Mouse (Mus musculus) skeletal muscle tissue, adult 2 months (tissue): ENCODE measurements around the gene Grin1.

Experiments used
- DNase-seq: peaks from one replicate; pipeline ENCODE4 v3.0.0-alpha.2; 2012; ENCODE audit warnings: low read depth, low spot score

Grin1 gene

DNA sequence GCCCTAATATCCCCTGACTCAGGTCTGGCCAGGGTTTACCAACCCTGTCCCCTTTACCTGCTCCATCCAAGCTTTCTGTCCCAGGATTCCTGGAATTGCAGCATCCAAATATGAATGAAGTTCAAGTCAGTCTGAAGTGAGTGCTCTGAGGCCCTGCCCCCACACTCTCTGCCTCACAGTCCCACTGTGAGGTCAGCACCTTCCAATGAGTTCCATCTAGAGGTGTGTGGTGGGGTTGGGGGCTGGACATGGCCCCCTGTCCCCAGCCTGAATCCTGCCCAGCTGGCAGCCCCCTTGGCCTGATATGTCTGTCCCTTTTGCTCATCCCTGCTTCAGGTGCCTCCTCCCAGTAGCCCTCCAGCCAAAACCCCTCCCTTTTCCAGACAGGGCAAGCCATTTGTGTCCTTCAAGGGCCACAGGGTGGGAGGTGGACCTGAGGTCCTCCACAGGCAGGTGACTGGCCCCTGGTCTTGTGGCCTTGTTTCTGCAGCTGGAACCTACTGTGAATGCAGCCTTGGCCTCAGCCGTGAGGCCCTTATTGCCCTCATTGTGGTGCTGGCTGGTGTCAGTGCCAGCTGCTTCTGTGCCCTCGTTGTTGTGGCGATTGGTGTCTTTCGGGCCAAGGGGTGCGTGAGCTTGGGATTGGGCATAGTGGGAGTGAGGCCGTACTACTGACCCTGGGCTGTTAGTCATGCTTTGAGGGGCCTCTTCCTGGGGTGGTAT is 30.9 kb downstream of the Grin1 start, which contains the start of gene Tmem210:
TSS of gene Tmem210 (plus strand) at position 219 of the 723 bp plus-strand sequence.
- DNase-seq = no peak

DNA sequence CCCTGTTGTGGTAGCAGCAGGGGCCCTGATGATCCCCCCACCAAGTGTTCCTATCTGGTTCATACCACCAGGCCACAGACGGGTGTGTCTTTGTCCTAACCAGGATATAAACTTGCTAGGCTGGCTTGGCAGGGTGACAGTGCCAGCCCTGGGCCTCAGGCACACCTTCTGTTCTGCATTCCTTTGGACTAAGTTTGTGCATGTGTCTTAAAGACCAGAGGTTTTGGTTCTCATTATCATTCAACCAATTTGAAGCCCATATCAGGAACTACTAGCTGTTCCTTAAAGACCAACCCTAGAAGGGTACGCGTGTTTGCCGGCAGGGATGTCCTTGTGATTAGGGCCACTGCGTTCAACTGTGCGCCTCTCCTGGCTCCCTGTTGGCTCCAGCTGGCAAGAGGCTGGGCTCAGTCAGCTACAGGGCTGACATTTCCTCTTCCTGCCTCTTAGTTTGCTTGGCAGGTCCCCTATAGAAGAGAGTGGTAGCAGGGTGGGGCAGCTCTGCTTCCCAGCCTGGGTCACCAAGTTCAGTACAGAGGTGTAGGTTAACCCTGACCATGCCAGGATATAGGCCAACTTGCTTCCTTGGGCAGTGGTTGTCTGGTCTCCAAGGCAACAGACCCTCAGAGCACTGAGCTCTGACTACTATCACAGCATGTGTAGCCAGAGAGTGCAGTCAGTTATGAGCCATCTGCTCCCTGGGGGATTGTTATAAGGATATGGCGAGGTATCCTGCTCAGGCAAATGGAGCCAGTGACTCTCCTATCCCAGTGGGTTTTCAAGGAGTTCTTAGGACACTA is 31.9 kb downstream of the Grin1 start:
- DNase-seq = no peak

DNA sequence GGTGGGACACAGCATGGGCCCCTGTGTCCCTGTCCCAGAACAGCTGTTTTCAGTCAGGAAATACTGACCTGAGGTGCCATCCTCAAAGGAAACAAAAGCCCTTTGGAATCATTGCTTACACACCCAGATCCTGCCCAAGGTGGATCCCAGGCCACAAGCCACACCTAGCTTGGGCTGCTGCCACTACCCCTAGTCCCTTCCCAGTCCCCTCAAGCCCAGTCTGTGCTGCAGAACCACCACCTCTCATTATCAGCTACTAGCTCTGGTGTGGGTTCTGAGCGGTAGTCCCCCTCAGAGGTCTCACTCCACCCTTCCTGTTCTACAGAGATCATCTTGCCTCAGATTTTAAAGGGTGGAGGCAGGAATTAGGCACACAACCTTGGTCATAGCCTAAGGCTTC is 32.7 kb downstream of the Grin1 start:
- no peak for DNase-seq

DNA sequence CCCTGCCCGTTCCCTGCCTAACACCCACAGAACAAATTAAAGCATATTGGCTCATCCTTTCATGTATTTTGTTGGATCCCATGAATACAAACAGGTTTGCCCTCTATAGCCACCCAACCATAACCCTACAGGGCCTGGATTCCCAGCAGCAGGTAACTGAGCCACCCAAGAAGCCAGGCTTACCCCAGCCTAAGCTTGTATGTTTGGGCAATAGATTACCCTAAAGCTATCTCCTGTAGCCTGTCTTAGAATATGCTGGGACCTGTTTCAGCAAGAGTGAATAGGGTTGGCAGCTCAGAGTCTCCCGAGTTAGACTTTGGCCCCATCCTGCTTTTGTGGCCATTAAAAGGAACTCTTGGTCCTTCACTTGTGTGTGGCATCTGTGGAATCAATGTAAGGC is 33.4 kb downstream of the Grin1 start:
- no peak for DNase-seq

DNA sequence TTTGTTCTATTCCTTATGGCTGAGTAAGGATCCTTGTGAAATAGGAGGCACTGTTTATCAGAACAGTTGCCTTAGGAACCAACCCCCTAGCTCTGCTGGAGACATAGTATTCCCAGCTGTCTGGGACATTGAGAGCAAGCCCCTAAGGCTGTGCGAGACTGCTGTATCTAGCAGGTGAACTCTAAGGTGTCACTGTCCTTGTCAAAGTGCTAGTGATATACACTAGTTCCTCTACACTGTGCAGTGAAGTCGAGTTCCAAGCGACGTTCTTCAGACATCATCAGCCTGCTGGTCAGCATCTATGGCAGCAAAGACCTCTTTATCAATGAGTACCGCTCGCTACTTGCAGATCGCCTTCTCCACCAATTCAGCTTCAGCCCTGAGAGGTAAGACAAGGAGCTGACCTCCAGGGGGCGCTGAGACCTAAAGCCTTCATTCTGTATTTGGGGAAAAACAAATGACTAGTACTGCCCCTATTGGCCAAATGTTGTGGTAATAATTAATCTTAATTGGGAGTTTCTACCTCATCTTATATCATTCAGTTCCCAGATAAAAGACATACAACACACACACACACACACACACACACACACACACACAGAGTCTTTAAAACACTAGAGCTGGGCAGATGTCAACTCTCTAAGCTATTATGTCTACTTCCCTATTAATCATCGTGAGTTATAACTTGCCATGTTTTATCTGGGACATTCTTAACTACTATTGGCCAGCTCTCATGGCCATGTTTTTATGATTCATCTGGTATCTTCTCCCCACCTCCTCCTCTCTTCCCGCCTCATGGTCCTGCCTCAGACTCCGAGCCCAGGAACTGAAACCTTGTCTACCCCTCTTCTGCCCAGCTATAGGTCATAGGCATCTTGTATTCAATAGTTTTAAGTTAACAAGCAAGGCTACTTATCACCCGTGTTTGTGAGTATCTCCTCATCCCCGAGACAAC is 39.8 kb downstream of the Grin1 start:
- no peak for DNase-seq

- DNase-seq = no peak
Measured at GRCm38 (mm10) chr2:25273010-25273409, 46.0 kb downstream of the Grin1 start.

DNA sequence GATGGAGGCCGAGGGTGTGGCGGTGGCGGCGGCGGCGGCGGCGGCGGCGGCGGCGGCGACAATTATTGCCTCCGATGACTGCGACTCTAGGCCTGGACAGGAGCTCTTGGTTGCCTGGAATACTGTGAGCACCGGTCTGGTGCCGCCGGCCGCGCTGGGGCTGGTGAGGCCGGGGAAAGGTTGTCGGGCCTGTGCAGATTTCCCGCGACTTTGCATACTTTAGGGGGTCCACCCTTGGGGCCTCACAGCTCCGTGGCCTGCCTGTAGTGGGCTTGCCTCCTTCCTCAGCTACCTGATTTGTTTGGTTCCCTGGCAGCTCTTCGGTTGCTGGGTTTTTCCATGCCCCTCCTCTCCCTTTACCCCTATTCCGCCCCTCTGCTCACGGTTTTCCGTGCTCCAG is 46.5 kb downstream of the Grin1 start:
- no peak for DNase-seq

GRCm38 (mm10) chr2:25271827-25272511 is 47.0 kb downstream of the Grin1 start, which contains the start of the genes Ssna1 and Anapc2:
Gene Ssna1 (minus strand): TSS chr2:25272438.
Gene Anapc2 (plus strand): TSS chr2:25272478.
- peak; percentile 96 for DNase-seq

DNA sequence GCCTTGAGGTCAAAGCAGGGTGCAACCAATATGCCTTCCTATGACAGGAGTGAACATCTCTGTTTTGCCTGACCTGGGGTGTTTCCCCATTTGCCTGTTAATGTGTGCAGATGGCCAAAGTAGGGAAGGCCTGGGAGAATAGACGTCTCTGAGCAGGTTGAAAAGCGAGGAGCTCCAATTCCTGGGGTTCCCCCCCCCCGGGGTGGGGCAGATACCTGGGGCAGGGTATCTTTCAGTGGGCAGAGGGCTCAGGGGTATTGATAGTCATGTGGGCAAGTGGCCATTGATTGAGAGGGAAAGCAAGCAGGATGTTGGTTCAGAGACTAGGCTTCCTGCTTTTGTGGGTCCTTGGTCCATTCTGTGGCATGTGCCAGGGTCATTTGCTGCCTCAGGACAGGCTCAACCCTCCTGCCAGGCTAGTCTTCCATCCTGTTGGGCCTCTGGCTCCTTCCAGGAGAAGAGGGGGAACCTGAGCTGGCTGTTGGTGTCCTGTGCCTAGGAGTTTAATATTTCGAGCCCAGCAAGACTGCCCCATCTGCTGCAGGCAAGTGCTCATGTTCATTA is 51.2 kb downstream of the Grin1 start:
- no peak for DNase-seq

DNA sequence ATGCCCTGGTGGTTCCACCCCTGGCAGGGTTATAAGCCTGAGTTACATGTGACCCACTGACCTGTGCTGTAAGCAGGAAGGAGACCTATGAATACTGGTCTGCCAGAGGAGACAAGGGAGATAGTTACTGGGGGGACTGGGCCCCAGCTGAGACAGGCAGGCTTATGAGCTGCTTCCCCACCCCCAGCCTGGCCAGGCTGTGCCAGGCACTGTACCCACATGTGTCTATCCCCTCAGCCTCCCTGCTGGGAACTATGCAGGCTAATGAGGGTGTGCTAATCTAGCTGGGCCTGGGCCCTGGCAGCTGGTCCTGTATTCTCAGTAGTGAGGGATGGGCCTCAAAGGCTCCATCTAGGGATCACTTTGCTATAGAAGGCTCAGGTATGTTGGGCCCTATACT is 51.7 kb downstream of the Grin1 start:
- DNase-seq = no peak

- no peak for DNase-seq
Measured at GRCm38 (mm10) chr2:25266720-25267119, 52.3 kb downstream of the Grin1 start.

- no peak for DNase-seq
Measured at GRCm38 (mm10) chr2:25265897-25266656, 52.9 kb downstream of the Grin1 start.

DNA sequence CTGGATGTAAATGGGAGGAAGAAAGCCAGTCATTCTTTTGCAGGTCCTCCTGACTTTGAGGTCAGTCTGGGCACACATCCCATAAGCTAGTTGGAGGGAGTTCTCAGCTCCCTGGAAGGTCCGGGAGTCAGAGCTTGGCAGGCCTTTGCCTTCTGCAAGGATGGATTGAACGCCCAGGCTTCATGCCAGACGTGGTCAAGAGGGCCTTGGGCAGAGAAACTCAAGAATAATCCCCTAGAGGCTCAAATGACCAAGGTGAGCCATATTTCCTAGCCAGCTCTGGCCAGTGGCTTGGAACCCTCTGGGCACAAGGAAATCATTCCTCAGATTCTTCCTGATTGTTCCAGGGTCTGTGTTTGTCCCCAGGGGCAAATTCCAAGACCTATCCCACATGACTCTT is 54.1 kb downstream of the Grin1 start:
- DNase-seq = no peak

- no peak for DNase-seq
Measured at GRCm38 (mm10) chr2:25264286-25264660, 54.7 kb downstream of the Grin1 start.

DNA sequence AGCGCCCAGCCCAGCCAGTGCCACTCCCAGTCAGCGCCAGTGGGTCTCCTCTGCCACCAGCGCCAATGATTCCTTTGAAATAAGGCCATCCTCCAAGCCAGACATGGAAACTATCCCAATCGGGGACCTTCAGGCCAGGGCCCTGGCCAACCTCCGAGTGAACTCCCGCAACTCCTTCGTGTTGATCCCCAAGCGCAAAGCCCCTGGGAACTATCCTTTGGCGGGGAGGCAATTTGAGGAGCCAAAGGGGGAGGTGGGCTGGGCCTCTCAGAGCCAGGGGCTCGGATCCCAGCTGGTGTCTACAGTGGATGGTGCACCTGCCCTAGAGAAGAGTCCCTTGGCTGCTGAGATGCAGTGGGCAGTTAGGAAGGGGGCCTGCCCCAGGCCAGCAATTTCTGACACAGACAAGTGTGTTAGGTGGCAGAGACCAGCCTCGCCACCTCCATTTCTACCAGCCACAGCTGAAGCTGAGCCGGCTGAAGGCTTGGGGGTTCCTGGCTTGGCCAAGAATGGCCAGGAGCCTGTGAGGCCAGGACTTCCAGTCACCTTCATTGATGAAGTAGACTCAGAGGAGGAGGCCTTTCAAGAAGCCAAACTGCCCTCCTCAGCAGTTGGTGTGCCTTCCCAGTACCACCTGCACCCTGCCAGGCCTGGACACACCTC is 55.2 kb downstream of the Grin1 start:
- no peak for DNase-seq

- DNase-seq = no peak
Measured at GRCm38 (mm10) chr2:25262795-25263622, 56.0 kb downstream of the Grin1 start.

GRCm38 (mm10) chr2:25262291-25262767 is 56.7 kb downstream of the Grin1 start, which contains the start of gene Tprn:
Gene Tprn (plus strand): TSS chr2:25262618.
- peak; percentile 94 for DNase-seq

DNA sequence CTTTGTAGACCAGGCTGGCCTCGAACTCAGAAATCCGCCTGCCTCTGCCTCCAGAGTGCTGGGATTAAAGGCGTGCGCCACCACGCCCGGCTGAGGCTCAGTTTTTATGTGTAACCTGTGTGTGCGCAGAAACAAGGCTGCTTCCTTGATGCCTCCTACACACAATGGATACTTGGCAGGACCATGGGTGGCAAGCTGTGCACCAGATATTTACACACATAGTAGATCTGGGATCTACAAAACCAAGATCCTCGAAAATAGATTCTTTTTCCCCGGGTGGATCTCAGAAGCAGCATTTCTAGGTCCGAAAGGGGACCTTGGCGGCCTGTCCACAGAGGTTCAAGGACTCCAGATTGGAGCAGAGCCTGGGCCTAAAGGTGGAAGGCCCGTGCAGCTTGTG is 57.1 kb downstream of the Grin1 start:
- no peak for DNase-seq
